27 mouse cellular contexts compared by ENCODE assay signal in the genomic region with DNA sequence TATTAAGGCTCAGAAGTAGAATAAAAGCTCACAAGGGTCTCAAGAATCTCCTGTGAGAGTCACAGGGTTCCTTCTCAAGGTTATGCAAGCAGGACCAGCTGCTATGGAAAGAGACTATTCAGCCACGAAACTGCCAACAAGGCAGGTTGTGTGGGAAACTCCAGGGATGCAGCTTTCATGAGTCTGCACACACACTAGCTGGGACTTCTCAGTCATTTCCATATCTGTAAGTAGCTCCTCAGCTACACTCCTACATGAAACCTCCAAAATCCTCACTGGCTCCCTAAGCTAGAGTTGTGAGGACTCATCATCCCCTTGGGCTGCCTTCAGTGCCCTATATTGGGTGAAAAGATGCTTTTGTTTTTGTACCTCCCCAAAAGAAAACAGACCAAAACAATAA.
DNase-seq lines count a peak whose midpoint lies in the region; TF ChIP-seq lines count a peak whose summit lies in the region.
"Had no signal": no experiment of that assay in that cellular context is flagged by ENCODE, and none has a peak within 500 bp of the region (broad histone marks: within the 10 kb centered on the region; RNA-seq: fewer than 3 reads in every experiment).

No protein-coding gene starts in this region.

- H3K4me3 ChIP-seq in left cerebral cortex, adult 2 months: no peak overlapping the region
- H3K4me3 ChIP-seq: embryonic facial prominence, embryonic 10.5 days; embryonic facial prominence, embryonic 13.5 days; erythroblast, embryonic 14.5 days; forebrain, embryonic 12.5 days; forebrain, embryonic 15.5 days; heart, adult 2 months; heart, embryonic 10.5 days; heart, embryonic 13.5 days had no signal

- intact Hi-C loops in left cerebral cortex, postnatal 36 days (cut with DNase I): no loop called here
- intact Hi-C loops in left cerebral cortex, adult 2 months (cut with DNase I): loop anchor here (10.0 kb wide), 1 partner anchor 1612 kb away; no protein-coding TSS in a partner anchor
- intact Hi-C loops in gastrocnemius, postnatal 14 days (cut with DNase I; ENCODE audit: low total_unique reads): no loop called here

- peak; percentile 16 to 23 for DNase-seq in frontal cortex, adult 2 months (ENCODE audit: extremely low spot score in 1 of 2, low spot score in 1 of 2)
- no peak for DNase-seq in frontal cortex, postnatal 10 days (ENCODE audit: low spot score in 2 of 2)
- DNase-seq in left cerebral cortex, postnatal 36 days (ENCODE audit: low spot score in 2 of 2): peak; percentile 9 to 14
- no peak for DNase-seq in left cerebral cortex, adult 2 months (ENCODE audit: extremely low spot score in 1 of 2, low spot score in 2 of 2)
- peak; percentile 45 for DNase-seq in brain, adult 2 months (ENCODE audit: low read depth, low spot score)
- DNase-seq in gastrocnemius, postnatal 14 days: no peak
- DNase-seq: adrenal gland, adult 2 months; adrenal gland, postnatal 14 days; B cell, adult 2 months; cerebellum, adult 11-12 months; cerebellum, adult 8-10 months; cerebellum, postnatal 10 days; cerebellum, postnatal 36 days; embryo, embryonic 11 days; gastrocnemius, postnatal 36 days; heart, adult 2 months; heart, postnatal 14 days; heart, postnatal 4 days had no signal

- no peak for TF ChIP-seq CTCF in left cerebral cortex, adult 2 months (IDR thresholded peaks at IDR 0.05)

- no peak overlapping the region for H3K27ac ChIP-seq in left cerebral cortex, adult 2 months
- H3K27ac ChIP-seq: embryonic facial prominence, embryonic 10.5 days; embryonic facial prominence, embryonic 13.5 days; forebrain, embryonic 12.5 days; forebrain, embryonic 15.5 days; heart, adult 2 months; heart, embryonic 10.5 days; heart, embryonic 13.5 days; hindbrain, embryonic 14.5 days; hindbrain, postnatal 0 days had no signal

Comparison
In these comparisons a context has a peak if more than half of its experiments do, and no peak if none do; other contexts are left out.
1. DNase-seq: peak in frontal cortex, adult 2 months (2 of 2), left cerebral cortex, postnatal 36 days (2 of 2) and brain, adult 2 months (single experiment); none in frontal cortex, postnatal 10 days (0 of 2), left cerebral cortex, adult 2 months (0 of 2) and gastrocnemius, postnatal 14 days (single experiment).